Comparison of ENCODE assay signal across 29 mouse cellular contexts in genomic region chr1:143483345-143483744, GRCm38 (mm10).
"Had no signal": no experiment of that assay in that cellular context is flagged by ENCODE, and none has a peak within 500 bp of the region (broad histone marks: within the 10 kb centered on the region; RNA-seq: fewer than 3 reads in every experiment).

No protein-coding gene starts in this region.

- H3K36me3 ChIP-seq: embryonic facial prominence, embryonic 10.5 days; embryonic facial prominence, embryonic 12.5 days; embryonic facial prominence, embryonic 13.5 days; embryonic facial prominence, embryonic 15.5 days; forebrain, embryonic 10.5 days; forebrain, embryonic 12.5 days; forebrain, embryonic 15.5 days had no signal

- H3K4me2 ChIP-seq: embryonic facial prominence, embryonic 12.5 days; embryonic facial prominence, embryonic 13.5 days; embryonic facial prominence, embryonic 15.5 days; forebrain, embryonic 12.5 days; forebrain, embryonic 13.5 days; forebrain, embryonic 15.5 days had no signal

- H3K4me1 ChIP-seq: embryonic facial prominence, embryonic 10.5 days; embryonic facial prominence, embryonic 12.5 days; embryonic facial prominence, embryonic 13.5 days; embryonic facial prominence, embryonic 15.5 days; forebrain, embryonic 10.5 days; forebrain, embryonic 12.5 days; forebrain, embryonic 13.5 days; forebrain, embryonic 15.5 days had no signal

- H3K27me3 ChIP-seq: embryonic facial prominence, embryonic 12.5 days; embryonic facial prominence, embryonic 13.5 days; embryonic facial prominence, embryonic 15.5 days; forebrain, embryonic 12.5 days; forebrain, embryonic 13.5 days; forebrain, embryonic 15.5 days had no signal

- H3K9ac ChIP-seq: embryonic facial prominence, embryonic 12.5 days; embryonic facial prominence, embryonic 13.5 days; embryonic facial prominence, embryonic 15.5 days; forebrain, embryonic 12.5 days; forebrain, embryonic 13.5 days; forebrain, embryonic 15.5 days; forebrain, postnatal 0 days had no signal

- H3K27ac ChIP-seq: embryonic facial prominence, embryonic 10.5 days; embryonic facial prominence, embryonic 12.5 days; embryonic facial prominence, embryonic 13.5 days; embryonic facial prominence, embryonic 15.5 days; forebrain, embryonic 10.5 days; forebrain, embryonic 12.5 days; forebrain, embryonic 13.5 days; forebrain, embryonic 15.5 days; gastrocnemius, adult 2 months; heart, adult 2 months had no signal

- H3K4me3 ChIP-seq: embryonic facial prominence, embryonic 10.5 days; embryonic facial prominence, embryonic 12.5 days; embryonic facial prominence, embryonic 13.5 days; embryonic facial prominence, embryonic 15.5 days; erythroblast, embryonic 14.5 days; forebrain, embryonic 10.5 days; forebrain, embryonic 12.5 days; forebrain, embryonic 13.5 days; forebrain, embryonic 15.5 days; gastrocnemius, adult 2 months; heart, adult 2 months had no signal

- H3K9me3 ChIP-seq: embryonic facial prominence, embryonic 10.5 days; embryonic facial prominence, embryonic 12.5 days; embryonic facial prominence, embryonic 13.5 days; embryonic facial prominence, embryonic 15.5 days; forebrain, embryonic 10.5 days; forebrain, embryonic 12.5 days; forebrain, embryonic 13.5 days; forebrain, embryonic 15.5 days had no signal

- ATAC-seq: forebrain, embryonic 13.5 days; forebrain, embryonic 14.5 days; forebrain, embryonic 15.5 days; forebrain, embryonic 16.5 days; forebrain, postnatal 0 days had no signal

- DNase-seq: cerebellum, adult 2 months; cerebellum, adult 8-10 months; cerebellum, adult 9-10 months; cerebellum, adult 9-11 months; cerebellum, postnatal 10 days; cerebellum, postnatal 14 days; cerebellum, postnatal 25 days; cerebellum, postnatal 36 days; embryo, embryonic 11 days; forebrain, postnatal 0 days; gastrocnemius, adult 2 months; gastrocnemius, postnatal 10 days; gastrocnemius, postnatal 14 days; gastrocnemius, postnatal 25 days; gastrocnemius, postnatal 36 days; heart, adult 11 months; heart, adult 18-20 months; heart, adult 2 months had no signal
